Mouse (Mus musculus) liver, embryonic 14.5 days (tissue): ENCODE measurements around the gene Dync2h1.

Experiments
- CTCF ChIP-seq: IDR thresholded peaks from 2 replicates; pipeline ENCODE4 v1.5.1; 2016; ENCODE audit warnings: antibody characterized with exemption, low read depth, control low read depth
- EP300 ChIP-seq: IDR thresholded peaks from 2 replicates; pipeline ENCODE4 v1.6.1; 2016; ENCODE audit warnings: antibody characterized with exemption, low read depth

DNA sequence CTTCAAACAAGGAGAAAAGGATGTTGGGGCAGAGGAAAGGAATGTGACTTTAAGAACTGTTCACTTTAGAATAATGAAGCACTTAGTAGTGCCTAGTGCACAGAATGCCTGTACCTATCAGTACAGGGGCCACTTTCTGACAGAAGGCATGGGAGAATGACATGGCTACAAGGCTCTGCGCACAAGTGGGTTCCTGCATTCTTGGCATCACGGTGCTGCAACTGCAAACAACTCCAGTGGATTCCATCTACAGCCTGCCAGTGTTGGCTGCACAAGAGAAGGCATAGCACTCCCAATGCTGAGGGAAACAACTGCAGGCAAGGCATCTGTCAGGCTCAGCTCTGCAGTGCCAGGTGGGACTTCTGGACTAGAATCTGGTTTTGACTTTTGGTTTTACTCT, 151.7 kb downstream of the Dync2h1 start:
- no peak for TF ChIP-seq CTCF
- no peak for TF ChIP-seq EP300
